ENCODE assay signal across 12 mouse cellular contexts in genomic region chr14:64592706-64593320, GRCm38 (mm10).
A peak's percentile ranks its signal among the peaks of the same experiment; 100 is the strongest.
DNase-seq lines count a peak whose midpoint lies in the region; ATAC-seq and TF ChIP-seq lines count a peak whose summit lies in the region.
"Had no signal": no experiment of that assay in that cellular context is flagged by ENCODE, and none has a peak within 500 bp of the region (broad histone marks: within the 10 kb centered on the region; RNA-seq: fewer than 3 reads in every experiment).

No protein-coding gene starts in this region.

- intact Hi-C loops in left cerebral cortex, adult 2 months (cut with DNase I), result no loop called here
- intact Hi-C loops in gastrocnemius, adult 2 months (cut with DNase I), result no loop called here

- H3K27me3 ChIP-seq in forebrain, embryonic 16.5 days (replicated peaks; ENCODE audit: control insufficient read depth, insufficient read depth, low read length), result no peaks in the 10 kb centered on the region
- peaks cover 39% of the 10 kb centered on the region for H3K27me3 ChIP-seq in midbrain, embryonic 12.5 days

- H3K9ac ChIP-seq in forebrain, embryonic 16.5 days (replicated peaks; ENCODE audit: low read depth, low read length), result peak overlapping the region; percentile 96
- H3K9ac ChIP-seq in midbrain, embryonic 12.5 days (replicated peaks), result peak overlapping the region; percentile 97
- H3K9ac ChIP-seq: lung, embryonic 15.5 days had no signal

- no peaks in the 10 kb centered on the region for H3K9me3 ChIP-seq in forebrain, embryonic 16.5 days (ENCODE audit: control insufficient read depth, low read length)
- H3K9me3 ChIP-seq in midbrain, embryonic 12.5 days, result no peaks in the 10 kb centered on the region
- H3K9me3 ChIP-seq: heart, embryonic 10.5 days; lung, embryonic 15.5 days had no signal

- TF ChIP-seq CTCF in left cerebral cortex, adult 2 months (IDR thresholded peaks at IDR 0.05), result no peak
- no peak for TF ChIP-seq CTCF in gastrocnemius, adult 2 months (IDR thresholded peaks at IDR 0.05)

- ATAC-seq in forebrain, embryonic 16.5 days, result no peak
- no peak for ATAC-seq in midbrain, embryonic 12.5 days (ENCODE audit: low FRiP score, low read depth)
- ATAC-seq in erythroblast, adult 5-6 weeks (replicated peaks; ENCODE audit: low FRiP score, poor library complexity, severe bottlenecking), result no peak

- H3K36me3 ChIP-seq in forebrain, embryonic 16.5 days (ENCODE audit: control insufficient read depth, insufficient read depth), result peaks cover 4% of the 10 kb centered on the region
- H3K36me3 ChIP-seq in midbrain, embryonic 12.5 days, result peaks cover 16% of the 10 kb centered on the region; the same call in 1 of the 2 replicates
- H3K36me3 ChIP-seq: heart, embryonic 10.5 days; lung, embryonic 15.5 days had no signal

- peak overlapping the region; percentile 99 for H3K4me2 ChIP-seq in forebrain, embryonic 16.5 days (ENCODE audit: low read length)
- peak overlapping the region; percentile 70 for H3K4me2 ChIP-seq in midbrain, embryonic 12.5 days (replicated peaks)
- H3K4me2 ChIP-seq: lung, embryonic 15.5 days had no signal

- peak overlapping the region; percentile 81 for H3K4me3 ChIP-seq in left cerebral cortex, adult 2 months
- H3K4me3 ChIP-seq in forebrain, embryonic 16.5 days (replicated peaks; ENCODE audit: low read length), result peak overlapping the region; percentile 68
- peak overlapping the region; percentile 76 for H3K4me3 ChIP-seq in midbrain, embryonic 12.5 days
- H3K4me3 ChIP-seq in gastrocnemius, adult 2 months, result no peak overlapping the region
- H3K4me3 ChIP-seq: heart, embryonic 10.5 days; lung, embryonic 15.5 days had no signal

- peak overlapping the region; percentile 99 for H3K27ac ChIP-seq in left cerebral cortex, adult 2 months
- peak overlapping the region; percentile 99 for H3K27ac ChIP-seq in forebrain, embryonic 16.5 days (ENCODE audit: low read length)
- H3K27ac ChIP-seq in midbrain, embryonic 12.5 days (replicated peaks), result peak overlapping the region; percentile 99
- H3K27ac ChIP-seq in gastrocnemius, adult 2 months, result no peak overlapping the region
- H3K27ac ChIP-seq: heart, embryonic 10.5 days; kidney, postnatal 0 days; lung, embryonic 15.5 days had no signal

- WGBS in forebrain, embryonic 16.5 days, result 53% methylated on average over 13 of the region's 13 CpGs
- 73% methylated on average over 13 of the region's 13 CpGs for WGBS in midbrain, embryonic 12.5 days

- peaks cover 46% of the 10 kb centered on the region for H3K4me1 ChIP-seq in forebrain, embryonic 16.5 days (replicated peaks; ENCODE audit: control insufficient read depth, insufficient read depth, low read length)
- peaks cover 52% of the 10 kb centered on the region for H3K4me1 ChIP-seq in midbrain, embryonic 12.5 days

- peak in 1 of 2 experiments; percentile 16 for DNase-seq in left cerebral cortex, adult 2 months (ENCODE audit: extremely low spot score in 1 of 2, low spot score in 2 of 2)
- no peak for DNase-seq in left cerebral cortex, adult 9 months (ENCODE audit: low spot score in 2 of 2)
- no peak for DNase-seq in heart, adult 18-20 months
- no peak for DNase-seq in gastrocnemius, adult 2 months
- DNase-seq in thymus, postnatal 36 days, result no peak
- DNase-seq: B cell, adult 2 months had no signal
